Comparison of ENCODE assay signal across 10 mouse cellular contexts in the genomic region with DNA sequence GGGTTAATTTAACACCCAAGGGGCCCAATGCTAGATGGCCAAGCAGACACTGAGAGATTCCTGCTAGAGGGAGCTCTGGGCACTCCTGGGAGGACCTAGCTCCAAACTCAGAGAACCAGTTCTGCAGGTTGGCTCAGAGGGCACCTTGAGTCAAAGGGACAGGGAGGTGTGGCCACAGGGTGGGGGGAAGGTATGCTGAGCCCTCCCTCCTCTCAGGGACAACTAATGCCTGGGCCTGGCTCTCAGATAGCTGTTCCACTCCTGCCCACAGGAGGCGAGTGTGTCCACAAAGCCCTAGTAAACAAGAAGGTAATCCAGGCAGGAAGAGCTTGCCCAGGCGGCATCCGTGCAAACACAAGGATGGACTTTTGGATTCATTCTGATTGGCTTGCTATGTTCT. TPM values are rescaled to one million over a fixed set of nuclear protein-coding genes. Genes with fewer than 3 reads are reported as not detected.
DNase-seq lines count a peak whose midpoint lies in the region; ATAC-seq and TF ChIP-seq lines count a peak whose summit lies in the region.
"Had no signal": no experiment of that assay in that cellular context is flagged by ENCODE, and none has a peak within 500 bp of the region (broad histone marks: within the 10 kb centered on the region; RNA-seq: fewer than 3 reads in every experiment).

No protein-coding gene starts in this region.

- 0 out of 2 replicates have a peak, but pooled peaks have one; percentile 1 for TF ChIP-seq CTCF in forebrain, postnatal 0 days (IDR thresholded peaks at IDR 0.05; ENCODE audit: low read depth)
- peak; percentile 32; the same call in 1 of the 2 replicates for TF ChIP-seq CTCF in small intestine, adult 2 months (IDR thresholded peaks at IDR 0.05; ENCODE audit: extremely low read depth, insufficient read length, insufficient replicate concordance, low read depth, low read length)

- no peak for ATAC-seq in forebrain, postnatal 0 days
- ATAC-seq in forebrain, embryonic 13.5 days: no peak
- ATAC-seq in midbrain, embryonic 14.5 days (ENCODE audit: low FRiP score, low TSS enrichment): no peak
- ATAC-seq in erythroblast, adult 5-6 weeks (replicated peaks; ENCODE audit: low FRiP score, poor library complexity, severe bottlenecking): no peak

- H3K9me3 ChIP-seq in forebrain, postnatal 0 days (ENCODE audit: low read length): no peaks in the 10 kb centered on the region
- H3K9me3 ChIP-seq in forebrain, embryonic 13.5 days (replicated peaks): no peaks in the 10 kb centered on the region
- no peaks in the 10 kb centered on the region for H3K9me3 ChIP-seq in embryonic facial prominence, embryonic 10.5 days
- H3K9me3 ChIP-seq in midbrain, embryonic 14.5 days (ENCODE audit: control insufficient read depth, low read length): no peaks in the 10 kb centered on the region
- H3K9me3 ChIP-seq: limb, embryonic 13.5 days had no signal

- no peaks in the 10 kb centered on the region for H3K27me3 ChIP-seq in forebrain, postnatal 0 days (ENCODE audit: insufficient read depth, low read length)
- no peaks in the 10 kb centered on the region for H3K27me3 ChIP-seq in forebrain, embryonic 13.5 days
- 0 out of 2 replicates have a peak, but pooled peaks cover 7% of the 10 kb centered on the region for H3K27me3 ChIP-seq in embryonic facial prominence, embryonic 10.5 days (replicated peaks; ENCODE audit: low read depth, poor library complexity, severe bottlenecking)
- no peaks in the 10 kb centered on the region for H3K27me3 ChIP-seq in small intestine, adult 2 months (ENCODE audit: control insufficient read depth, insufficient read depth, low read length)
- no peaks in the 10 kb centered on the region for H3K27me3 ChIP-seq in midbrain, embryonic 14.5 days (ENCODE audit: control insufficient read depth, insufficient read depth, low read length)
- H3K27me3 ChIP-seq: limb, embryonic 13.5 days had no signal

- no peak for DNase-seq in forebrain, postnatal 0 days
- DNase-seq in embryonic facial prominence, embryonic 10.5 days (ENCODE audit: low spot score): peak; percentile 60
- DNase-seq in kidney, postnatal 10 days: peak; percentile 74
- DNase-seq in midbrain, embryonic 14.5 days: no peak
- no peak for DNase-seq in layer of hippocampus, adult 9-11 months

- 74% methylated on average over 3 of the region's 3 CpGs for WGBS in forebrain, postnatal 0 days
- WGBS in forebrain, embryonic 13.5 days: 74% methylated on average over 3 of the region's 3 CpGs
- WGBS in embryonic facial prominence, embryonic 10.5 days: 66% methylated on average over 3 of the region's 3 CpGs
- WGBS in small intestine, adult 2 months: 26% methylated on average over 3 of the region's 3 CpGs
- 73% methylated on average over 3 of the region's 3 CpGs for WGBS in midbrain, embryonic 14.5 days

- H3K4me1 ChIP-seq in forebrain, postnatal 0 days (ENCODE audit: insufficient read depth): no peaks in the 10 kb centered on the region
- peaks cover 8% of the 10 kb centered on the region; the same call in 1 of the 2 replicates for H3K4me1 ChIP-seq in forebrain, embryonic 13.5 days
- H3K4me1 ChIP-seq in embryonic facial prominence, embryonic 10.5 days: peaks cover 38% of the 10 kb centered on the region
- H3K4me1 ChIP-seq in small intestine, adult 2 months (ENCODE audit: control insufficient read depth, insufficient read depth, insufficient read length, low read length): peaks cover 5% of the 10 kb centered on the region; the same call in 1 of the 2 replicates
- no peaks in the 10 kb centered on the region for H3K4me1 ChIP-seq in midbrain, embryonic 14.5 days (ENCODE audit: control insufficient read depth, insufficient read depth, low read length)

- H3K27ac ChIP-seq in forebrain, postnatal 0 days (ENCODE audit: low read depth, low read length): no peak overlapping the region
- no peak overlapping the region for H3K27ac ChIP-seq in forebrain, embryonic 13.5 days
- peak overlapping the region; percentile 65; the same call in 1 of the 2 replicates for H3K27ac ChIP-seq in embryonic facial prominence, embryonic 10.5 days (replicated peaks)
- no peak overlapping the region for H3K27ac ChIP-seq in small intestine, adult 2 months (ENCODE audit: insufficient read depth, low read depth, low read length)
- no peak overlapping the region for H3K27ac ChIP-seq in midbrain, embryonic 14.5 days (replicated peaks; ENCODE audit: low read depth, low read length)
- H3K27ac ChIP-seq: limb, embryonic 13.5 days had no signal

- H3K36me3 ChIP-seq in forebrain, postnatal 0 days (ENCODE audit: insufficient read depth): no peaks in the 10 kb centered on the region
- H3K36me3 ChIP-seq in forebrain, embryonic 13.5 days (ENCODE audit: poor library complexity, severe bottlenecking): no peaks in the 10 kb centered on the region
- no peaks in the 10 kb centered on the region for H3K36me3 ChIP-seq in embryonic facial prominence, embryonic 10.5 days (replicated peaks)
- H3K36me3 ChIP-seq in small intestine, adult 2 months (ENCODE audit: control insufficient read depth, insufficient read depth, low read length): no peaks in the 10 kb centered on the region
- H3K36me3 ChIP-seq in midbrain, embryonic 14.5 days (ENCODE audit: control insufficient read depth, insufficient read depth, low read length): no peaks in the 10 kb centered on the region
- H3K36me3 ChIP-seq: limb, embryonic 13.5 days had no signal

- TF ChIP-seq POLR2A in small intestine, adult 2 months (IDR thresholded peaks at IDR 0.05; ENCODE audit: low read depth, low read length): no peak

- H3K4me2 ChIP-seq in forebrain, postnatal 0 days (ENCODE audit: low read depth): no peak overlapping the region
- no peak overlapping the region for H3K4me2 ChIP-seq in forebrain, embryonic 13.5 days
- no peak overlapping the region for H3K4me2 ChIP-seq in midbrain, embryonic 14.5 days (ENCODE audit: low read length)
- H3K4me2 ChIP-seq: limb, embryonic 13.5 days had no signal

- H3K4me3 ChIP-seq in forebrain, postnatal 0 days (ENCODE audit: low read depth, low read length): no peak overlapping the region
- H3K4me3 ChIP-seq in forebrain, embryonic 13.5 days: no peak overlapping the region
- no peak overlapping the region for H3K4me3 ChIP-seq in embryonic facial prominence, embryonic 10.5 days
- H3K4me3 ChIP-seq in small intestine, adult 2 months (ENCODE audit: low read depth, low read length): no peak overlapping the region
- no peak overlapping the region for H3K4me3 ChIP-seq in midbrain, embryonic 14.5 days (replicated peaks; ENCODE audit: low read depth, low read length)
- H3K4me3 ChIP-seq: erythroblast, embryonic 14.5 days; limb, embryonic 13.5 days had no signal

- H3K9ac ChIP-seq in forebrain, postnatal 0 days: no peak overlapping the region
- no peak overlapping the region for H3K9ac ChIP-seq in forebrain, embryonic 13.5 days
- H3K9ac ChIP-seq in midbrain, embryonic 14.5 days (replicated peaks; ENCODE audit: low read length): no peak overlapping the region
- H3K9ac ChIP-seq: limb, embryonic 13.5 days had no signal

RNA-seq across cellular contexts. Expression of a gene that starts 35.6 kb away (rescaled TPM):
- 15.5 and 21.2 TPM in 2 replicates for total RNA-seq in forebrain, postnatal 0 days (2014; rRNA removed)
- 6.8 and 11.0 TPM in 2 replicates for polyA plus RNA-seq in forebrain, postnatal 0 days (2015; fragmentation: Nextera tagmentation; extraction: Ambion mirVana)
- 0.97 and 1.5 TPM in 2 replicates for polyA plus RNA-seq in forebrain, embryonic 13.5 days (2015; fragmentation: Nextera tagmentation; extraction: Ambion mirVana)
- polyA plus RNA-seq in embryonic facial prominence, embryonic 10.5 days (2016; fragmentation: Nextera tagmentation; extraction: Ambion mirVana): 1.7 TPM in 2 replicates
- polyA plus RNA-seq in small intestine, adult 2 months (2012; rRNA removed): 6.5 and 21.1 TPM in 2 replicates
- polyA plus RNA-seq in midbrain, embryonic 14.5 days (2014; fragmentation: Nextera tagmentation; extraction: Ambion mirVana): 10.9 and 11.5 TPM in 2 replicates
- total RNA-seq in erythroblast, adult 5-6 weeks (2015; ENCODE audit: low replicate concordance): not detected in 2 replicates
- total RNA-seq in erythroblast, adult 5-6 weeks (2017; ENCODE audit: low replicate concordance): not detected in 2 replicates
- polyA plus RNA-seq: erythroblast, embryonic 14.5 days had no signal

Comparison
In these comparisons a context has a peak if more than half of its experiments do, and no peak if none do; other contexts are left out.
1. DNase-seq: peak in embryonic facial prominence, embryonic 10.5 days (single experiment) and kidney, postnatal 10 days (single experiment); none in forebrain, postnatal 0 days (single experiment), midbrain, embryonic 14.5 days (single experiment) and layer of hippocampus, adult 9-11 months (single experiment).